Mouse (Mus musculus): ENCODE measurements around the gene Aldh1l1.
A peak's percentile ranks its signal among the peaks of the same experiment; 100 is the strongest.

Aldh1l1 gene

DNA sequence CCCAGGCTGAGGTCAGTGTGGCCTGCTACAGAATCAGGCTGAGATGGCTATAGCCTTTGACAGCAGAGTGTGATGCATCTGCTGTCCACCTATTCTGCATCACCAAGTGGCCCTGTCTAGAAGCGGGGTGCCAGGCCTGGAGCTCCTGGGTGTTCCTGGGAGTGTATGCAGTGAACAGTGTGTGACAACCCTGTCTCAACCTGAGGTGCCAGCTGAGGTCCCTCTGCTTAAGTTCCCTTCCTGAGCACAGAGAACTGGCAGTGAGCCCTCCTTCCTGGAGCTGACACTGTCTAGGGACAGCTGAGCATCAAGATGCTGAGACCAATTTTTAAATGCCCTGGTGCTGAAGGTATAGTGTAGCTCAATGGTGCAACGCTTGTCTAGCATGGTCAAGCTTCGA lies 13.5 kb upstream of the Aldh1l1 start:
- DNase-seq, result no peak

DNA sequence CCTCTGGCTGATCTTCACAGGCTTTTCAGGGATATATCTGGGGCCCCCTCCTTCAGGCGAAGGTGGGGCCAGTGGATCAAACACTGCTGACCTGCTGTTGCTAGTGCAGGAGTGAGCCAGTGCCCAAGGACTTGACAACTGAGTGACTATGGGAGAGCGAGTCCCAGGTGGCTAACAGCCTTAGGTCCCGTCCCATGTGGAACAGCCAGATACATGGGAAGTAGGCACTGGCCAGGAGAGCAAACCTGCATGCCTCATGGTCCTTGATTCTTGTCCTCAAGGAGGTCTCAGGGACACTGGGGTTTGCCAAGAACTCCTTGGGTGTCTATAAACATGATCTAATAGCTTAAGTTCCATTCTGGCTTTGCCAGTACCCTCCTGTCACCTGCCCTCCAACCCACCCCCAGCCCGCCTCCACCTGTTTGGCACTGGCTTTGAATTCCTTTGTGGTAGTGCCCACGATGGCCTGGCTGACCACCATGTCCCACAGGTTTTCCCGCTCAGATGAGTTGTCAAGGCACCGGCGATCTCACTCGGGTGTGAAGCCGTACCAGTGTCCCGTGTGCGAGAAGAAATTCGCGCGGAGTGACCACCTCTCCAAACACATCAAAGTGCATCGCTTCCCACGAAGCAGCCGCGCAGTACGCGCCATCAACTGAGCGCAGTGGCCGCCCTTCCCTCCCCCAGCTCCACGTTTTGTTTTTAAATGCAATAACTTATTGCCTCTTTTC lies 12.4 kb upstream of the Aldh1l1 start:
- DNase-seq, result no peak

- no peak for DNase-seq
These were observed 11.9 kb upstream of the Aldh1l1 start for GRCm38 (mm10) chr6:90474361-90474750.

- no peak for DNase-seq
These were observed 10.9 kb upstream of the Aldh1l1 start for GRCm38 (mm10) chr6:90475176-90475853.

DNA sequence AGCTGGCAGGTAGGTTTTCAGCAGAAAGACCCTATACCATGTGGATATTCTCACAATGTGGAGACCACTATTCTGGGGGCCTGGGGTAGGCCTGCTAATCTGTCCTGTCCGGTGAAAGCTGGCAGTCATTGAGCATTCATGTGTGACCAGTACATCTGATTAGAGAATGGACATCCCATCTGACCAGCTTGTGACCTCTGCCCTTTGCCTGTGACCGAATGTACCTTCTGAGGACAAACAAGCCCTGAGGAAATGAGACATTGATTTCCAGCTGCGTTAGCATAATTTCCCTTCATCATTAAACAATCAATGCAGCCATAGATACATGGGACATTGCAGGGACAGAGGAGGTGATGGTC lies 10.4 kb upstream of the Aldh1l1 start:
- DNase-seq, result no peak

GRCm38 (mm10) chr6:90476941-90477518 lies 9.2 kb upstream of the Aldh1l1 start:
- peak; percentile 45 to 72 for DNase-seq

DNA sequence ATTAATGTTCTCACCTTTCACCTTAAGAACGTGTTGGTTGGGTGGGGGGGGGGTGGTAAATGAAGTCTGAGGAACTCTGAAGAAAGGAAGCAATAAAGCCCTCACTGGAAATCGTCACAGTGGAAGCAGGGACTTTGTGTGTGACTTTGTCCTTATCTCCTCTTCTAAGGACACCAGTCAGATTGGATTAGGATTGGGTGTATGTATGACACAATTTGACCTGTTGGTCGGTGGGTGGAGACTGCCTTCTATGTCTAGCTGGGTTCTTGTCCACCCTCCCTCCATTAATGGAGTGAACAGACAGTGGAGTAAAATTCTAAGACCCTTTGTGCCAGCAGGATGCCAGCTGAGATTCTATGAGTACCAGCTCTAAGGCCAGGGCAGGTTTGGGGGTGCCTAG lies 2.0 kb upstream of the Aldh1l1 start:
- DNase-seq, result no peak

DNA sequence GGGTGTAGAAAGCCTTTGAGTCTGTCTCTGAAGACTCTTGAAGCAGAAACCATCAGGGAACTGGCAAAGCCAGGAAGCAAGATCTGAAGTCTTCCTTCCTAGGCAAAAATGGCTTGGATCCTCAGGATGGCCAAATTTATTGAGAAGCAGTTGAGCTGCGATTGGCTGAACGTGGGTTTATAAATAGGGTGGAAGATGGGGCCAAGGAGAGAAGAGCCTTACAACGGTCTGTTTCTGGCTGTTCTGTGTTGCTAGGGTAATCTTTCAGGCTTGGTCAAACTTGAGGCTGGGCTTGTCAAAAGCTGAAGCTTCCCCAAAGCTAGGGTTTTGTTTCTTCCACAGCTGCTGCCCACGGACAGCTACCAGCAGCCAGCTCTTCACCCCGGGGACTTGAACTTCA lies 1.4 kb upstream of the Aldh1l1 start:
- DNase-seq, result no peak

GRCm38 (mm10) chr6:90487531-90487930 lies 1.3 kb downstream of the Aldh1l1 start:
- DNase-seq, result no peak

DNA sequence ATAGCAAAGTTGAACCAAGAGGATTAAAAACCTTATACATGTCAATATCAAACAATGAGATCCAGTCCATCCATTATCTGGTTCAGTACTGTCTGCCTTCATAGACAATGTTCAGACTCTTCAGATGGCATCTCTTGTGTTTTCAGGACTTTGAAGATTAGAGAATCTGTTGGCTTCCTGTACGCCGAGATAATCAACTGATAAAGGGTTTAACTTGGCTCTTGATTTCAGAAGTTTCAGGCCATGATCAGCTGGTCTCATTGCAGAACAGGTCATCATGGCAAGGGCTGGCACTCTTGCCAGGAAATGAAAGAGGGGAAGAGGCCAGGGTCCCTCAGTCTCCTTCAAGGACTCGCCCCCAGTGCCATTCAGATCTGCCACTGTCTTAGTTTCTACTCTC lies 3.3 kb downstream of the Aldh1l1 start:
- DNase-seq, result no peak

GRCm38 (mm10) chr6:90490976-90491375 lies 4.7 kb downstream of the Aldh1l1 start:
- DNase-seq, result peak in 1 of 2 experiments; percentile 26

DNA sequence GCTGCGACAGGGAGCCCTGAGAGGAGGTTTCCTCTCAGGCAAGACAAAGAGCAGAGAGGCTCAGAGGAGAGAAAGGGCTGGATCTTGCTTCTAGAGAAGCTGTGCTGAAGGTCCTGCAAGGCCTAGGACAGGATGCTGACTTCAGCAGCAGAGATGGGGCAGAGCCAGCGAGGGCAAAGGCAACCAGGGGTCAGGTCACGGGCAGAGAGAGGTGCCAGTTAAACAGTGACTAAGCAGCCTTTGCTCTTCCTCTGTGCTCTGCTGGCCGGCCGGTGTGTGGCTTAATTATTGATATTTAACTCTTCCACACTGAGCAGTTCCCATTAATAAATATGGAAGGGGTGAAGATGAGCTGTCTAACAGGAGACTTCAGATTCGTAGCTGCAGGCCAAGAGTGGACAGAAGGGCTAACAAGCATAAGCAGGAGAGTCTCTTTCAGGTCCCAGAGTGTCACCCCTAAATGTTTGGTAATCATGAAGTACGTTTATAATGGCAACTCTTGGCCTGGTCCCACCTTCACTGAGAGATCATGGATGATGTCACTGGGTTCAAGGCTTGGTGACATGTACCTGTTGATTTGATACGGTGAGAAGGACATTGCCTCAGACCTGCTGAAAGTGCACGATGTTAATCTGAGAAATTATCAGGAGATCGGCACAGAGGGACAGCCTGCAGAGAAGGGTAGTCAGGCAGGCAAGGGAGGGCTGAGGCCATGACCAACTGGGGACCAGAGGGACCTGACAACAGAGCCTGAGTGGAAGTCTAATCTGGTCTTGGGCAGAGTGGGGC lies 5.9 kb downstream of the Aldh1l1 start:
- no peak for DNase-seq

DNA sequence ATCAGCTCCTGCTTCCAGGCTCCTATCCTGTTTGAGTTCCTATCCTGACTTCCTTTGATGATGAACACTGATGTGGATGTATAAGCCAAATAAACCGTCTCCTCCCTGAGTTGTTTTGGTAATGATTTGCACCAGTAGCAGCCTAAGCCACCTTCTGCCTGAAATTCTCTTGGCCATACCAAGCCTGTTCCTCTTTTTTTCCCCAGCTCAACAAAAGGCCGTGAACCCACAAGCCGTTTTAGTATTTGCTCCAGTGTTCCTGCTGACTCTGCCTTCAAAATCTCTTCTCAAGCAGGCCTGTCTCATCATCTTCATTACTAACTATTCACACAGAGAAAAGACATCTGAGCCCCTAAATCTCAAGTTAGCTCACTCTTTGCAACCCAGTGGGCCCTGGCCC lies 7.9 kb downstream of the Aldh1l1 start:
- no peak for DNase-seq

- DNase-seq, result no peak
These were observed 8.3 kb downstream of the Aldh1l1 start for GRCm38 (mm10) chr6:90494566-90494965.

DNA sequence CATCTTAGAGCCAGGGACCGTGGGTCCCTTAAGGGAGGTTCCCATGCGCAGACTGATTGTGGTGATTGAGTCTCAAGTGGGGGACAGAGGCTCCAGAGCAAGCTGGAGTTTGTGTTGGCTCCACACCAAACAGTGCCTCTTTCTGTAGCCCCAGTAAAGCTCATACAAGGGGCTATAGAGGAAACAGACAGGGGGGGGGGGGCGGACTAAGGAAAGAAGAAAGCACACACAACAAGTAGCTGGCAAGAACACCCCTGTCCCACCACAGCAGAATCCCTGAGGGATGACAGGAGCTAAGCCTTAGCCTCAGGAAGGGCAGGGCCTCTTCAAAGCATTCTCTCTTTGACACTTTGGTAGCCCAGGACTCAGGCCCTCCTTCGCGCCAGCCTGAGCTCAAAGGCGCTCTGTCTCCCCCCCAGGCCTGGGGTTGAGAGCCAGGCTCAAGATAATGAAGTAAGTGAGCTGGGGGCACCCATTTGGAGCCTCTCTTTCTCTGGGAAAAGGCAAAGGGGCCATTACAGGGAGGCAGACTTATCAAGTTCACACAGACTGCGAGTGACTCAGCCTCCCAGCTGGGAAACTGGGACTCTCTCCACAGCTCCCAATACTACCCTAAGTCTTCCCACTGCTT lies 9.2 kb downstream of the Aldh1l1 start:
- DNase-seq, result no peak

DNA sequence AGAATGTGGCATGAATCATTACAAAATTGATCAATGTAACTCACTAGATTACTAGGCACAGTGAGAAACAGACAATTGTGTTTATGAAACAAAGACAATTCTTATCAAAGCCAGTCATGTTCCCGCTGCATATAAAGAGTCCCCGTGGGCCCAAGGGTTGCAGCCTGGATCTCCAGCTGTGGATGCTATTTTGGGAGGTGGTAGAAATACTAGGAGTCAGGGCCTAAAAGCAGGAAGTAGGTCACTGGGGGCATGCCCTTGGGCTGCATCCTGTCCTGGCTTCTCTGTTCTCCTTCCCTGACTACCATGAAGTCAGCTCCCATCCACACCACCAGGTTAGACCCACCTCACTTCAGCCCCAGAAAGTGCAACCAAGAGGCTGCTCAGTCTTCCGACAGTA lies 10.0 kb downstream of the Aldh1l1 start:
- no peak for DNase-seq

- no peak for DNase-seq
These were observed 13.3 kb downstream of the Aldh1l1 start for GRCm38 (mm10) chr6:90499509-90499908.

GRCm38 (mm10) chr6:90501222-90501940 lies 15.2 kb downstream of the Aldh1l1 start:
- DNase-seq, result peak; percentile 31 to 41

GRCm38 (mm10) chr6:90505906-90506305 lies 19.7 kb downstream of the Aldh1l1 start:
- no peak for DNase-seq

DNA sequence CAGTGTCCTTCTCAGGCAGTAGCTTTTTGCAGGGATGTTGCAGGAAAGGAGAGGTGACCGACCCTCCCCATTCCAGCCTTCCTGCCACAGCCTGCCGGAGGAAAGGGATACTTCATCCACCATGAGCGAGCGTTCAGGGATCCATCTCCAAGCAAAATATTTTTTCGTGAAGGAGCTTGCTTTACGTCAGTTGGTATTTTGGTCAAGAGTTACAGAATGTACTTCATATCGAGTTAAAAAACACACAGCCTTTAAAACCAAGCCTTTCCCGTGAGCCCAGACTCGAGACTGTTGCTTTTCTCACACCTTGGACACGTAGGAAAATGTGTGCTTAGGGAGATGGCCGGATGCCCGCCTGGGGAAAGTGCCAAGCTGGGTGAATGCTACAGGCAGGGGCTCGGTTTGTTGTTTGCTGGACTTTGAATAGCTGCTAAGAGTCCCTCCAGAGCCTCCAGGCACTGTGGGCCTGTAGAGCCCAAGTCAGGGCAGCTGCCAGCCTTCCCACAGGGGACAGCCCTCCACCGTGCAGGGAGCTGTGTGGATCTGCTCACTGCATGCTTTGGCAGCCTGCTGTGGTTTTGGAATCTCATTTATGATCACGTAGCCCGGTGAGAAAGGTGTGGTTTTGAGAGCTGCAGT lies 20.6 kb downstream of the Aldh1l1 start:
- DNase-seq, result peak; percentile 94 to 96

DNA sequence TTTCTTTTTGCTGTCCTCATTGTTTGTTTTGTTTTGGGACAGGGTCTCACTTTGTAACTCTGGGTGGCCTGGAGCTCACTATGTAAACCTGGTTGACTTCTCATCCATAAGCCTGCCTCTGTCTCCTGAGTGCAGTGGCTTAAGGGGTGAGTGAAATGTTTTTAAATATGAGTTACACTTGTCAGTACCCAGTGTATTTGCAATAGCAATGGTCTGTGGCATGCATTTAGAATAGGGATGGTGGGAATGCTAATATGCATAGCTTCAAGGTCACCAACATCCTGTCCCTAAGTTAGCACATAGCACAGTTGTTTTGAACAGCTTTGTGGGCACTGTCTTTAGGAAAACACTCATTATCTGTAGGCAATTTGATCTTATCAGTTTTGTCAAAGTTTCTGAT lies 21.2 kb downstream of the Aldh1l1 start:
- no peak for DNase-seq

- DNase-seq, result peak; percentile 39 to 54
These were observed 22.0 kb downstream of the Aldh1l1 start for GRCm38 (mm10) chr6:90508197-90508624.
